Mouse (Mus musculus): ENCODE data around the gene Tns1.
"Not testable (repeated sequence)": the region's sequence is repeated elsewhere in the genome, so short reads cannot be mapped to it uniquely, and the experiment has no call there.

The Tns1 gene

DNA sequence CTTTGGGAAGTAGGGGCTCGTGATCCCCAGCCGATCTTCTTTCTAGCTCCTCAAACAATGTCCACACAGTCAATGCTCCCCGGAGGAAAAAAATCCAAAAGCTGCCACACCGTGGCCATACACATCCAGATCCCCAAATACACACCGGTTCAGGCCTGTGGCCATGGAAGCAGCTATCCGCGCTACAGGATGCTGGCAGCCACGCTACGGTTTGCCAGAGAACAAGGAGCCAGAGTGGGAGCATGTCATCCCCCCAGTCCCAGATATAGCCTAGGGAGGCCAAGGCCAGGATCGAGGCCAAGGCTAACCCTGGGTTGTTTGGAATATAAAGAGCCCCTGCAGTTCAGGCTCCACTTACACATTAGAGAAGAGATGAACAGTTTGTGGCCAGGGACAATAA, 211.8 kb downstream of the Tns1 start:
- DNase-seq (ENCODE audit: low read depth, low spot score): no peak

DNA sequence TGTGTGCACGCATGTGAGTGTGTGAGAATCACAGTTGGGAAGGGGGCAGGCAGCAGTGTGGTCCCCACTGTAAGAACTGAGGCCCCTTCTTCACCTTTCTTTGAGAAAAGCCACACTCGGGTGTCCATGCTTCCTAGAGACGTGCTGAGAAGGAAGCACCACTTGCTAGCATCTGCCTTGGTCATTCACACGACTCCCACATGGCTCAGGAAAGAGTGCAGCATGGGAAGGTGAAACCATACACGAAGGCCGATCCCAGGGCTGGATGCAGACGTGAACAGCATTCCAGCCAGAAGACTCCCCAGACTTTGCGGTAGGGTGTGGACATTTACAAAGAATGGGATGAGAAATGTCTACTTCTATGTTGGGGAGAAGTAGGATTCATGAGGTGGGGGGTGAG, 212.3 kb downstream of the Tns1 start:
- DNase-seq (ENCODE audit: low read depth, low spot score): no peak

DNA sequence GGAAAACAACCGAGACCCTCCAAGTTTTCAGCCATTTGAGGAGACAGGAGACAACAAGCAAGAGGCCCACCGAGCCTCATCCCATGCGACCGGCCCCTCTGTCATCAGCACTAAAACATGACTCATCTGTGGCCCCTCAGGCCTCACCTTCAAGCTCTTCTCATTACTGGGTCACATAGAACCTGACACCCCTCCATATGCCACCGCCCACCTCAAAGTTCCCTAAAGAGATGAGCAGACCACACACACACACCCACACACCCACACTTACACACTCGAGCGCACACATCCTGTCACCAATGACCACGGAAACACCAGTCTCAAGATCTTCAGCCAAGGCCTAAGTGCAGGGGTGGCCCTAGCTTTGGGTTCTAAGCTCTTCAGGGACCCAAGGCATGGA, 213.5 kb downstream of the Tns1 start:
- no peak for DNase-seq (ENCODE audit: low read depth, low spot score)

- no peak for DNase-seq (ENCODE audit: low read depth, low spot score)
These were observed 214.1 kb downstream of the Tns1 start for GRCm38 (mm10) chr1:73910111-73910510.

- DNase-seq (ENCODE audit: low read depth, low spot score): no peak
These were observed 214.9 kb downstream of the Tns1 start for GRCm38 (mm10) chr1:73909191-73909983.

DNA sequence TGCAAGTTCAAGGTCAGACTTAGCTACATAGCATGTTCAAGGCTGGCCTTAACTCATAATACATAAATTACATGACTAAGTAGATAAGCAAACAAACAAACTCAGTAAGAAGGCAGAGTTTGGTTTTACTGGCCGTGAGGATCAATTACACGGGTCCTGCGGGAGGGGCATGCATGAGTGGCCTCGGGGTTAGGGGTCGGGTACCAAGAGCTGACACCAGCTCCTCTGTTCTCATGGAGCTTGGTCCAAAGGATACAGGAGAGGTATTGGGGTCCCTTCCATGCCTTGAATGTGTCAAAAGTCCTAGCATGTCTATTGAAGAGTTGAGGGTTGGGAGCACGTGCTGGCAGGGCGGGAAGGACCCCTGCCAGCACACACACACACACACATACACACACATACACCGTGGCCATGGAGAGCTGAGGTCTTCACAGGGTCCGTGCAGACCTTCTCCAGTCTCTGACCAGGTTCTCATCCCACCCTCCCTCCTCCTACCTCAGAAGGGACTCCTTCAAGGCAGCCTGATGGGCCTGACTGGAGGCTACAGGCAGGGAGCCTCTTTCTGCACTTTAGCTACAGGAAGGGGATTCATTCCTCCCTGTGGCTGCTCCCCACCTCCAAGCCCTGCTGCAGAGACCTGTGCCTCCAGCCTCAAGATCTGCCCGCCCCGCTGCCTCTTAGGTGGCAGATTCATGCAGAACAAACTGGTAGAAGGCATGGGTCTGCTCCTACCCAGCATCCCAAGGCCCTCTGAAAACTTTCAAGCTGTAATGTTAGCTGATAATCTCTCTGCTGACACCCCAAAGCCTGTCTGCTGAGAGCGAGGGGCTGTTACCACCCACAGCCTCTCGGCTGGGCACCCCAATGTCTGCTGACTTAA, 215.9 kb downstream of the Tns1 start:
- no peak for DNase-seq (ENCODE audit: low read depth, low spot score)

- DNase-seq (ENCODE audit: low read depth, low spot score): no peak
These were observed 217.1 kb downstream of the Tns1 start for GRCm38 (mm10) chr1:73907166-73907565.

DNA sequence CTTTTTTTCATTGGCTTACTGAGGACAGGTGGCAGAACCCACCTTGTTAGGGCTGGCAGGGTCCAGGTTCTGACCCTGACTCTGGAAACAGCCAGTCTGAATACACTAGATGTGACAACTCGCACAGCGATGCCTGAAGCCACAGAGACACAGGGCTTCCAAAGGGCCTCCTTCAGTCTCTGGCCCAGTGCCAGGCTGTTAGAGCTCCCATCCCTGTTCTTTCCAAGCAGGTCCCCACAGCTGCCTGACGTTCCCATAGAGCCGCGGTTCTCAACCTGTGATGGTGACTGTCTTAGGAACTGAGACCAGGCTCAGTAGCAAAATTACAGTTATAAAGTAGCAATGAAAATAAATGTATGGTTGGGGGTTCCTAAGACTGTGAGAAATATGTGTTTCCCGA, 217.9 kb downstream of the Tns1 start:
- DNase-seq (ENCODE audit: low read depth, low spot score): no peak

DNA sequence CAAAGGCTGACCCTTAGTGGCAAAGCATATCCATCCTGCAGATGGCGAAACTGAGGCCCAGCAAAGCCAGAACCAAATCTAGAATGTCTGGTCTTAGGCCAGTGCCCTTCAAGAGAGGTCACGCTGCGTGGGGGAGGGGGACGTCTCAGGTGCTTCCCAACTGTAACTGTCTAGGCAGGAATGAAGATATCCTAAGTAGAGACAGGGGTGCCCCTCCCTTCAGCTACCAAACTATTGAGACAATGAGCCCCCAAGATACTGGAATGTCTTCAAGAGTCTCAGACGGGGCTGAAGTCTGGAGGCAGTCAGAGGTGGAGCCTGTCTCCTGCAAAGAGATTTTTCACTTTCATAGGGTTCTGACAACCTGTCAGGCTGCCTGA, 218.4 kb downstream of the Tns1 start:
- no peak for DNase-seq (ENCODE audit: low read depth, low spot score)

- DNase-seq (ENCODE audit: low read depth, low spot score): no peak
These were observed 219.0 kb downstream of the Tns1 start for GRCm38 (mm10) chr1:73905111-73905810.

- DNase-seq (ENCODE audit: low read depth, low spot score): no peak
These were observed 219.6 kb downstream of the Tns1 start for GRCm38 (mm10) chr1:73904641-73905040.

DNA sequence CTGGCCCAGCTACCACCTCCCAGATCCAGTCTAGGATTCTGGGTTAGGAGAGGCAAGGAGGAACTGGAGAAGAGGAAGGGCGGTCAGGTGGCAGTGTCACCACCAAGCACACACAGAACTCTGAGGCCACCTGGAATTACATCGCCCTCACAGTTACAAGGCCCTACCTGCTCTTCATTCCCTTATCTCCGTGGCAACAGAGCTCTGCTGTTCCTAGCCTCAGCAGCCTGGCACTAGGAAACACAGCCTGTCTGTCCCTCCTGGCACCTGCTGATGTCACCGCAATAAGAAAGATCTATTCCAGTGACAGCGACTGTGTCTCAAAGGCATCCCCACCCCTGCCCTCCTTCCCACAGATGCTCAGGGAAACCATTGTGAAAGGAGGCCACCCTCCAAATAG, 221.2 kb downstream of the Tns1 start:
- DNase-seq (ENCODE audit: low read depth, low spot score): no peak

GRCm38 (mm10) chr1:73902171-73902991, 221.9 kb downstream of the Tns1 start:
- DNase-seq (ENCODE audit: low read depth, low spot score): peak; percentile 87

- peak; percentile 84 for DNase-seq (ENCODE audit: low read depth, low spot score)
These were observed 222.8 kb downstream of the Tns1 start for GRCm38 (mm10) chr1:73901496-73901899.

DNA sequence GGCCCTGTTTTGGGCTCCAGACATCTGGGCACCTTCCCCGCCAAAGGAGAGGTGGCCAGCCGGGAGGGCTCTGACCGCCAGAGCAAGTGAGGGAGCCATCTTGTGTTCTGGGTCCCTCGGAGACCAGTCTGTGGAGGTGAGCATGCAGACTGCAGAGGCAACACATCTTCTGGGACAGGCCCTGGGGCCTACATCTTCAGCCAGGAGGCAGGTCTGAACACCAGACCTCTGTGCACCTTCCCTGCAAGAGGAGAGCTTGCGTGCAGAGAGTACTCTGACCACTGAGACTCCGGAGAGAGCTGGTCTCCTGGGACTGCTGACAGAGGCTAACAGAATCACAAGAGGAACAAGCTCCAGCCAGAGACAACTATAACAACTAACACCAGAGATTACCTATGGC, 228.8 kb downstream of the Tns1 start:
- not testable (repeated sequence) for DNase-seq (ENCODE audit: low read depth, low spot score)

GRCm38 (mm10) chr1:73880731-73881130, 243.5 kb downstream of the Tns1 start:
- DNase-seq (ENCODE audit: low read depth, low spot score): no peak

GRCm38 (mm10) chr1:73875676-73876218, 248.5 kb downstream of the Tns1 start:
- DNase-seq (ENCODE audit: low read depth, low spot score): no peak

DNA sequence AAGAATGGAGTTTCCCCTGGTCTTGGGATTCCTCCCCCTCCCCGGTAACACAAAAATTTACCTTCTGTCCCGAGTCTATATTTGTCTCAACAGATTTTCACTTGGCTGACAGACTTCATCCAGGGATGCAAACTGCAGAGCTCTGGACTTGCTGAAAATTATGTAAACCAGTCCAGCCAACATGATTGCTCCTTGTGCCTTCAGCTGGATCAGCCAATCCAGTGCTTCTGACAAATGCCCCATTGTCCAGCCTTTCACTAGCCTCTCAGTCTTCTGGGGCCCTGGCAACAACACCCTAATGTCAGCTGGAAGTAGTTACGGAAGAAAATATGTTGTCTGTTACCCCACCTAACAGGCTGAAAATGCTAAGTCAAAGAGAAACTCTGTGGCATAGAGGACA, 259.9 kb downstream of the Tns1 start:
- peak; percentile 46 for DNase-seq (ENCODE audit: low read depth, low spot score)

GRCm38 (mm10) chr1:73863074-73863431, 261.2 kb downstream of the Tns1 start:
- DNase-seq (ENCODE audit: low read depth, low spot score): no peak

GRCm38 (mm10) chr1:73862323-73863073, 261.8 kb downstream of the Tns1 start:
- DNase-seq (ENCODE audit: low read depth, low spot score): peak; percentile 89

Measured in forelimb bud, embryonic 11.5 days (tissue).